Mouse (Mus musculus): Measurements from ENCODE around the gene Tecta. TPM values are rescaled to one million over a fixed set of nuclear protein-coding genes. Genes with fewer than 3 reads are reported as not detected.

The Tecta gene
- polyA plus RNA-seq, 1 experiment from 2014 or later: 0.02 TPM

GRCm38 (mm10) chr9:42339151-42339550, 60.6 kb downstream of the Tecta start:
- Histone ChIP-seq H3K4me2 (no peak overlapping the region), H3K27ac (replicated peaks) (no peak overlapping the region), H3K9ac (no peak overlapping the region), H3K36me3 (replicated peaks) (no peaks in the 10 kb centered on the region), H3K4me1 (replicated peaks) (no peaks in the 10 kb centered on the region), H3K4me3 (replicated peaks) (no peak overlapping the region), H3K27me3 (no peaks in the 10 kb centered on the region), H3K9me3 (replicated peaks) (no peaks in the 10 kb centered on the region)
- WGBS (ENCODE audit: insufficient replicate concordance): 55% methylated on average over 4 of the region's 4 CpGs
- ATAC-seq (ENCODE audit: insufficient read depth): no peak

GRCm38 (mm10) chr9:42337026-42337425, 62.7 kb downstream of the Tecta start:
- 51% methylated on average over 13 of the region's 13 CpGs for WGBS (ENCODE audit: insufficient replicate concordance)
- no peaks in the 10 kb centered on the region for H3K9me3 ChIP-seq (replicated peaks)
- H3K27ac ChIP-seq (replicated peaks): no peak overlapping the region
- no peak for ATAC-seq (ENCODE audit: insufficient read depth)
- no peak overlapping the region for H3K4me3 ChIP-seq (replicated peaks)
- no peaks in the 10 kb centered on the region for H3K4me1 ChIP-seq (replicated peaks)
- no peak overlapping the region for H3K9ac ChIP-seq
- no peak overlapping the region for H3K4me2 ChIP-seq
- no peaks in the 10 kb centered on the region for H3K36me3 ChIP-seq (replicated peaks)
- no peaks in the 10 kb centered on the region for H3K27me3 ChIP-seq

GRCm38 (mm10) chr9:42336575-42336974, 63.2 kb downstream of the Tecta start:
- Histone ChIP-seq H3K36me3 (replicated peaks) (no peaks in the 10 kb centered on the region), H3K4me1 (replicated peaks) (no peaks in the 10 kb centered on the region), H3K27me3 (no peaks in the 10 kb centered on the region), H3K4me3 (replicated peaks) (no peak overlapping the region), H3K9me3 (replicated peaks) (no peaks in the 10 kb centered on the region), H3K4me2 (no peak overlapping the region), H3K9ac (no peak overlapping the region), H3K27ac (replicated peaks) (no peak overlapping the region)
- WGBS (ENCODE audit: insufficient replicate concordance): 48% methylated on average over 1 of the region's 1 CpGs
- no peak for ATAC-seq (ENCODE audit: insufficient read depth)

GRCm38 (mm10) chr9:42334885-42335284, 64.8 kb downstream of the Tecta start:
- 56% methylated on average over 3 of the region's 3 CpGs for WGBS (ENCODE audit: insufficient replicate concordance)

GRCm38 (mm10) chr9:42332692-42333091, 67.0 kb downstream of the Tecta start:
- ATAC-seq (ENCODE audit: insufficient read depth): no peak
- Histone ChIP-seq H3K9ac (no peak overlapping the region), H3K4me1 (replicated peaks) (no peaks in the 10 kb centered on the region), H3K4me2 (no peak overlapping the region), H3K9me3 (replicated peaks) (no peaks in the 10 kb centered on the region), H3K4me3 (replicated peaks) (no peak overlapping the region), H3K27ac (replicated peaks) (no peak overlapping the region), H3K27me3 (no peaks in the 10 kb centered on the region), H3K36me3 (replicated peaks) (no peaks in the 10 kb centered on the region)
- WGBS (ENCODE audit: insufficient replicate concordance): 59% methylated on average over 12 of the region's 12 CpGs

More at GRCm38 (mm10) chr9:42334885-42335284, 64.8 kb downstream of the Tecta start:
- Histone ChIP-seq H3K4me3 (replicated peaks) (no peak overlapping the region), H3K36me3 (replicated peaks) (no peaks in the 10 kb centered on the region), H3K27ac (replicated peaks) (no peak overlapping the region), H3K27me3 (no peaks in the 10 kb centered on the region), H3K4me2 (no peak overlapping the region), H3K9ac (no peak overlapping the region), H3K9me3 (replicated peaks) (no peaks in the 10 kb centered on the region), H3K4me1 (replicated peaks) (no peaks in the 10 kb centered on the region)
- ATAC-seq (ENCODE audit: insufficient read depth): no peak

GRCm38 (mm10) chr9:42331341-42331740, 68.4 kb downstream of the Tecta start:
- Histone ChIP-seq H3K9ac (no peak overlapping the region), H3K4me3 (replicated peaks) (no peak overlapping the region), H3K36me3 (replicated peaks) (no peaks in the 10 kb centered on the region), H3K4me1 (replicated peaks) (no peaks in the 10 kb centered on the region), H3K27ac (replicated peaks) (no peak overlapping the region), H3K9me3 (replicated peaks) (no peaks in the 10 kb centered on the region), H3K4me2 (no peak overlapping the region), H3K27me3 (peaks cover 6% of the 10 kb centered on the region; the same call in 1 of the 2 replicates)
- no peak for ATAC-seq (ENCODE audit: insufficient read depth)
- WGBS (ENCODE audit: insufficient replicate concordance): 81% methylated on average over 7 of the region's 7 CpGs

GRCm38 (mm10) chr9:42329753-42330152, 70.0 kb downstream of the Tecta start:
- no peaks in the 10 kb centered on the region for H3K9me3 ChIP-seq (replicated peaks)
- H3K27me3 ChIP-seq: peaks cover 19% of the 10 kb centered on the region
- H3K4me2 ChIP-seq: no peak overlapping the region
- H3K4me3 ChIP-seq (replicated peaks): no peak overlapping the region
- H3K27ac ChIP-seq (replicated peaks): no peak overlapping the region
- no peaks in the 10 kb centered on the region for H3K4me1 ChIP-seq (replicated peaks)
- no peak for ATAC-seq (ENCODE audit: insufficient read depth)
- WGBS (ENCODE audit: insufficient replicate concordance): 62% methylated on average over 9 of the region's 9 CpGs
- no peaks in the 10 kb centered on the region for H3K36me3 ChIP-seq (replicated peaks)
- H3K9ac ChIP-seq: no peak overlapping the region

GRCm38 (mm10) chr9:42326688-42327440, 72.9 kb downstream of the Tecta start:
- no peak for ATAC-seq (ENCODE audit: insufficient read depth)
- Histone ChIP-seq H3K9ac (no peak overlapping the region), H3K27me3 (peaks cover 24% of the 10 kb centered on the region), H3K36me3 (replicated peaks) (no peaks in the 10 kb centered on the region), H3K4me3 (replicated peaks) (no peak overlapping the region), H3K4me2 (no peak overlapping the region), H3K4me1 (replicated peaks) (no peaks in the 10 kb centered on the region), H3K9me3 (replicated peaks) (no peaks in the 10 kb centered on the region), H3K27ac (replicated peaks) (no peak overlapping the region)
- WGBS (ENCODE audit: insufficient replicate concordance): 24% methylated on average over 11 of the region's 11 CpGs

GRCm38 (mm10) chr9:42324640-42325394, 74.9 kb downstream of the Tecta start:
- Histone ChIP-seq H3K9me3 (replicated peaks) (no peaks in the 10 kb centered on the region), H3K27ac (replicated peaks) (no peak overlapping the region), H3K36me3 (replicated peaks) (no peaks in the 10 kb centered on the region), H3K27me3 (peaks cover 24% of the 10 kb centered on the region), H3K9ac (no peak overlapping the region), H3K4me1 (replicated peaks) (no peaks in the 10 kb centered on the region), H3K4me3 (replicated peaks) (no peak overlapping the region), H3K4me2 (no peak overlapping the region)
- 50% methylated on average over 29 of the region's 29 CpGs for WGBS (ENCODE audit: insufficient replicate concordance)
- ATAC-seq (ENCODE audit: insufficient read depth): no peak

GRCm38 (mm10) chr9:42323238-42323637, 76.5 kb downstream of the Tecta start:
- Histone ChIP-seq H3K4me2 (no peak overlapping the region), H3K4me3 (replicated peaks) (no peak overlapping the region), H3K9me3 (replicated peaks) (no peaks in the 10 kb centered on the region), H3K36me3 (replicated peaks) (no peaks in the 10 kb centered on the region), H3K9ac (no peak overlapping the region), H3K4me1 (replicated peaks) (no peaks in the 10 kb centered on the region), H3K27ac (replicated peaks) (no peak overlapping the region), H3K27me3 (peaks cover 24% of the 10 kb centered on the region)
- WGBS (ENCODE audit: insufficient replicate concordance): 72% methylated on average over 8 of the region's 8 CpGs
- ATAC-seq (ENCODE audit: insufficient read depth): no peak

GRCm38 (mm10) chr9:42321442-42321841, 78.3 kb downstream of the Tecta start:
- Histone ChIP-seq H3K4me2 (no peak overlapping the region), H3K27ac (replicated peaks) (no peak overlapping the region), H3K36me3 (replicated peaks) (no peaks in the 10 kb centered on the region), H3K27me3 (peaks cover 19% of the 10 kb centered on the region), H3K9me3 (replicated peaks) (no peaks in the 10 kb centered on the region), H3K9ac (no peak overlapping the region), H3K4me1 (replicated peaks) (no peaks in the 10 kb centered on the region), H3K4me3 (replicated peaks) (no peak overlapping the region)
- ATAC-seq (ENCODE audit: insufficient read depth): no peak
- 64% methylated on average over 2 of the region's 2 CpGs for WGBS (ENCODE audit: insufficient replicate concordance)
